Mouse (Mus musculus) liver, postnatal 0 days (tissue): Measurements from ENCODE around the gene Ilvbl.

Experiments used
- CTCF ChIP-seq: sonication (generic); IDR thresholded peaks from 2 replicates; pipeline ENCODE4 v1.5.1; 2016; ENCODE audit warnings: antibody characterized with exemption, low read depth
- EP300 ChIP-seq: IDR thresholded peaks from 2 replicates; pipeline ENCODE4 v1.6.1; 2016; ENCODE audit warnings: antibody characterized with exemption, low read depth, mild to moderate bottlenecking

- TF ChIP-seq CTCF (no peak), EP300 (no peak)
These were observed 19.6 kb downstream of the Ilvbl start for GRCm38 (mm10) chr10:78593736-78594135.
